Mouse (Mus musculus): Measurements from ENCODE around the gene Lama1.

The Lama1 gene

GRCm38 (mm10) chr17:67696694-67697386, at the start of gene Lama1:
TSS of gene Lama1 (plus strand) at chr17:67697259.
- in situ Hi-C loops (cut with MboI, MseI) = no loop called here

GRCm38 (mm10) chr17:67651506-67651905, 45.6 kb upstream of the Lama1 start:
- in situ Hi-C loops (cut with MboI, MseI) = no loop called here

GRCm38 (mm10) chr17:67664299-67664698, 32.8 kb upstream of the Lama1 start:
- in situ Hi-C loops (cut with MboI, MseI) = no loop called here

GRCm38 (mm10) chr17:67666981-67667380, 30.1 kb upstream of the Lama1 start:
- in situ Hi-C loops (cut with MboI, MseI) = no loop called here

- in situ Hi-C loops (cut with MboI, MseI) = no loop called here
Measured at GRCm38 (mm10) chr17:67667981-67668380, 29.1 kb upstream of the Lama1 start.

GRCm38 (mm10) chr17:67678576-67678975, 18.5 kb upstream of the Lama1 start:
- in situ Hi-C loops (cut with MboI, MseI) = no loop called here

GRCm38 (mm10) chr17:67681084-67681483, 16.0 kb upstream of the Lama1 start:
- in situ Hi-C loops (cut with MboI, MseI) = no loop called here

GRCm38 (mm10) chr17:67685022-67685743, 11.9 kb upstream of the Lama1 start:
- in situ Hi-C loops (cut with MboI, MseI) = no loop called here

- in situ Hi-C loops (cut with MboI, MseI) = no loop called here
Measured at GRCm38 (mm10) chr17:67687505-67687904, 9.6 kb upstream of the Lama1 start.

GRCm38 (mm10) chr17:67690689-67691088, 6.4 kb upstream of the Lama1 start:
- in situ Hi-C loops (cut with MboI, MseI) = no loop called here

- in situ Hi-C loops (cut with MboI, MseI) = no loop called here
Measured at GRCm38 (mm10) chr17:67692651-67693050, 4.4 kb upstream of the Lama1 start.

GRCm38 (mm10) chr17:67693861-67694260, 3.2 kb upstream of the Lama1 start:
- in situ Hi-C loops (cut with MboI, MseI) = no loop called here

- in situ Hi-C loops (cut with MboI, MseI) = no loop called here
Measured at GRCm38 (mm10) chr17:67697461-67697891, 417 bp downstream of the Lama1 start.

- in situ Hi-C loops (cut with MboI, MseI) = no loop called here
Measured at GRCm38 (mm10) chr17:67698301-67698700, 1.2 kb downstream of the Lama1 start.

- in situ Hi-C loops (cut with MboI, MseI) = no loop called here
Measured at GRCm38 (mm10) chr17:67701761-67702160, 4.7 kb downstream of the Lama1 start.

GRCm38 (mm10) chr17:67702941-67703340, 5.9 kb downstream of the Lama1 start:
- in situ Hi-C loops (cut with MboI, MseI) = no loop called here

- in situ Hi-C loops (cut with MboI, MseI) = no loop called here
Measured at GRCm38 (mm10) chr17:67705035-67705769, 8.1 kb downstream of the Lama1 start.

- in situ Hi-C loops (cut with MboI, MseI) = no loop called here
Measured at GRCm38 (mm10) chr17:67706372-67706771, 9.3 kb downstream of the Lama1 start.

- in situ Hi-C loops (cut with MboI, MseI) = no loop called here
Measured at GRCm38 (mm10) chr17:67707793-67708364, 10.8 kb downstream of the Lama1 start.

GRCm38 (mm10) chr17:67710377-67710781, 13.3 kb downstream of the Lama1 start:
- in situ Hi-C loops (cut with MboI, MseI) = no loop called here

- in situ Hi-C loops (cut with MboI, MseI) = no loop called here
Measured at GRCm38 (mm10) chr17:67711361-67711760, 14.3 kb downstream of the Lama1 start.

GRCm38 (mm10) chr17:67712929-67713328, 15.9 kb downstream of the Lama1 start:
- in situ Hi-C loops (cut with MboI, MseI) = no loop called here
